Mouse (Mus musculus) bone marrow, adult 2 months (tissue): ENCODE results near the gene Itpripl2. TPM values are rescaled to one million over a fixed set of nuclear protein-coding genes. Genes with fewer than 3 reads are reported as not detected.
A peak's percentile ranks its signal among the peaks of the same experiment; 100 is the strongest.

ENCODE experiments used
- H3K27ac ChIP-seq: fragments of 200-500 bp; 2 replicates; pipeline ENCODE4 v1.5.1; 2012; ENCODE audit warnings: low read depth, mild to moderate bottlenecking, control low read depth, inconsistent platforms, low read length; ENCODE audit not compliant: control insufficient read depth, poor library complexity, insufficient read depth
- H3K4me1 ChIP-seq: fragments of 200-500 bp; 2 replicates; pipeline ENCODE4 v1.6.1; 2011; ENCODE audit warnings: low read length; ENCODE audit not compliant: control insufficient read depth, insufficient read depth
- H3K4me3 ChIP-seq: fragments of 200-500 bp; replicated peaks from 2 replicates; pipeline ENCODE3; 2011; ENCODE audit warnings: mild to moderate bottlenecking, low read depth, low read length, control low read depth; ENCODE audit not compliant: control insufficient read depth
- CTCF ChIP-seq: fragments of 200-500 bp; IDR thresholded peaks from 2 replicates; pipeline ENCODE4 v1.5.1; 2011; ENCODE audit warnings: low read length, control low read depth; ENCODE audit not compliant: control insufficient read depth, insufficient read depth
- POLR2A ChIP-seq: fragments of 200-500 bp; IDR thresholded peaks from 2 replicates; pipeline ENCODE4 v1.6.1; 2011; ENCODE audit warnings: low read depth, mild to moderate bottlenecking, control low read depth, low read length, borderline replicate concordance; ENCODE audit not compliant: control insufficient read depth
- WGBS: fragments of 180-500 bp; shearing (Covaris S2); methylation state at CpG from one replicate; pipeline ENCODE4 v1.1.7; 2018; 5-methylcytosine and 5-hydroxymethylcytosine counted together
- polyA plus RNA-seq: library from polyadenylated mRNA; stranded (reverse); fragments of >200 nt; gene quantifications from 2 replicates; pipeline ENCODE4 v1.2.4, GENCODE M21; 2011; ENCODE audit warnings: low replicate concordance; ENCODE audit not compliant: missing spikeins, insufficient read depth, insufficient read length

Itpripl2 gene
- polyA plus RNA-seq, 1 experiment = 13.8 TPM

DNA sequence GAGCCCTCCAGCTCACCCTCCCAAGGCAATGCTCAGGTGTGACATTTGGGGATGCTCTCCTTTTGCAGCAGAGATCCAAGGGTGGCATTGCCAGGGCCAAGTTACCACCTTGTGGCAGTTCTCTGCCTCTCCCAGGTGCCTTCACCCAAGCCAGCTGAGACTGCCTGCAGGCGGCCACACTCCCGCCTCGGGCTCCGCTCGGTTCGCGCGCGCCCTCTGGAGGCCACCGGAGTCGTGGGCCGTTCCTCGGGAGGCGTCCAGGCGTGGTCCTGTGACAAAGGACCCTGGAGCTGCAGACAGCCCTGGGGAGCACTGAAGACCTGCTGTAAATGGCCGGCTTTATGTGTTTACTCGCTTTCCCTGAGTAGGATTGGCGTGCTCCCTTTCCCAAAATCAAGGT lies 26.9 kb upstream of the Itpripl2 start:
- Histone ChIP-seq H3K4me1 (no peaks in the 10 kb centered on the region; the same call in 1 of the 2 replicates), H3K4me3 (no peak overlapping the region), H3K27ac (peak overlapping the region; percentile 1; the same call in 1 of the 2 replicates)
- TF ChIP-seq POLR2A (no peak), CTCF (peak; percentile 78)
- WGBS = 1% methylated on average over 18 of the region's 18 CpGs

GRCm38 (mm10) chr7:118517819-118518218 lies 26.0 kb upstream of the Itpripl2 start:
- no peak overlapping the region for H3K4me3 ChIP-seq
- WGBS = 67% methylated on average over 2 of the region's 2 CpGs
- H3K4me1 ChIP-seq = no peaks in the 10 kb centered on the region; the same call in 1 of the 2 replicates
- TF ChIP-seq CTCF = peak; percentile 75
- peak; percentile 25; the same call in 1 of the 2 replicates for TF ChIP-seq POLR2A
- no peak overlapping the region for H3K27ac ChIP-seq

DNA sequence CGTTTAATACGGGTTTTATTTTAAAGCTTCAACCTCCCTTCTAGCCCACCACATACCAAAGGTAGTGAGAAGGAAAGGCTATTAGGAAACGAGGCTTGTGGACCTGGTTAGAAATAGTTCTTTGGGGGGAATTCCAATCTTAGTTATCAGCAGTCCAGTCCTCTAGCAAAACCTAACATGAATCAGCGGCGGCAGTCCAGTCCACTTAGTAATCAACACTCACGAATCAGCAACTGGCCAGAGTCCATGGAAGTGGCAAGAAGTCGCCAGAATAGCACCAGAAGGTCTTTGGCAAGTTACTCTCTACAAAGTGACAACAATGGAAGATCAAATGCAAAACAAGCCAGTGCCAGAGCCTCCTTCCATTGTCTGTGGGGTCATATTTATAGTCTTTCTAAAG lies 16.8 kb upstream of the Itpripl2 start:
- Histone ChIP-seq H3K27ac (no peak overlapping the region), H3K4me1 (no peaks in the 10 kb centered on the region), H3K4me3 (no peak overlapping the region)
- WGBS = 69% methylated on average over 7 of the region's 7 CpGs
- no peak for TF ChIP-seq POLR2A
- no peak for TF ChIP-seq CTCF

GRCm38 (mm10) chr7:118503844-118504243 lies 12.1 kb upstream of the Itpripl2 start:
- TF ChIP-seq CTCF = no peak
- TF ChIP-seq POLR2A = no peak
- Histone ChIP-seq H3K4me3 (no peak overlapping the region), H3K4me1 (peaks cover 6% of the 10 kb centered on the region), H3K27ac (no peak overlapping the region)
- 80% methylated on average over 4 of the region's 4 CpGs for WGBS

- Histone ChIP-seq H3K4me1 (peaks cover 6% of the 10 kb centered on the region), H3K27ac (no peak overlapping the region), H3K4me3 (no peak overlapping the region)
- 80% methylated on average over 8 of the region's 8 CpGs for WGBS
- TF ChIP-seq CTCF (no peak), POLR2A (no peak)
Measured at GRCm38 (mm10) chr7:118502333-118502732, 10.6 kb upstream of the Itpripl2 start.

DNA sequence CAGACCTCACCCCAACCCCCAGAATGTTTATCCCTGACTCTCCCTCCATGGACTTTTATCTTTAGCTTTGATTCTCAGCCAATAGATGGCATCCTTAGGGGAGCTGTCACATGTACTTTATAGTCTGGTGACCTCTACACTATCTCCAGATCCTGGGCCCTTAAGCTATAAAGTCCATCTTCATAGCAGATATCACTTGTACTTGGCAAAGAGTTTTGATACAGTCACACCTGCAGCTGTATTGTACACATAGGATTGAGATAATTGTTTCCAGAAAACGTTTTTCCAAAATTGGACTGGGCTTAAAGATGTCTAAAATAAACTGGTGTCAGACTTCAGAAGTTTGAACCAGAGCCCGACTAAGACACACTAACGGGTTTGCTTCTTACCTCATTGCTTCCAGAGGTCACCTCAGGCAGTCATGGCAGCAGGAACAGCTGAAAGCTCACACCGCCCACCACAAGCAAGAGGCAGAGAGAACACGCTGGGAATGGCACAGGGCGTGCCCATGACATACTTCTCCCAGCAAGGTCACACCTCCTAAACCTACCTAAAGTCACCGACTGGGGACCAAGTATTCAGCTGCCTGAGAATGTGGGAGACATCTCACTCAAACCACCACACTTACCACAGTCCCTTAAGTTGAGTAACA lies 8.1 kb upstream of the Itpripl2 start:
- TF ChIP-seq POLR2A (no peak), CTCF (no peak)
- Histone ChIP-seq H3K27ac (no peak overlapping the region; the same call in 1 of the 2 replicates), H3K4me3 (no peak overlapping the region), H3K4me1 (peaks cover 6% of the 10 kb centered on the region)
- WGBS = 53% methylated on average over 7 of the region's 7 CpGs

- 55% methylated on average over 12 of the region's 12 CpGs for WGBS
- Histone ChIP-seq H3K4me3 (no peak overlapping the region), H3K27ac (no peak overlapping the region), H3K4me1 (peaks cover 6% of the 10 kb centered on the region)
- no peak for TF ChIP-seq POLR2A
- no peak; the same call in 1 of the 2 replicates for TF ChIP-seq CTCF
Measured at GRCm38 (mm10) chr7:118498984-118499783, 7.4 kb upstream of the Itpripl2 start.

- Histone ChIP-seq H3K4me1 (peaks cover 10% of the 10 kb centered on the region), H3K4me3 (no peak overlapping the region), H3K27ac (no peak overlapping the region)
- no peak for TF ChIP-seq POLR2A
- no peak for TF ChIP-seq CTCF
- WGBS = 70% methylated on average over 4 of the region's 4 CpGs
Measured at GRCm38 (mm10) chr7:118494892-118495579, 3.3 kb upstream of the Itpripl2 start.
